Mouse (Mus musculus) frontal cortex, postnatal 36 days (tissue): ENCODE measurements around the gene Dpp10.
A peak's percentile ranks its signal among the peaks of the same experiment; 100 is the strongest.

Source experiments
- DNase-seq, 2 experiments: peaks; one replicate each; pipeline ENCODE4 v3.0.0; 2022; ENCODE audit warnings: low spot score in 2 of 2

Gene Dpp10

DNA sequence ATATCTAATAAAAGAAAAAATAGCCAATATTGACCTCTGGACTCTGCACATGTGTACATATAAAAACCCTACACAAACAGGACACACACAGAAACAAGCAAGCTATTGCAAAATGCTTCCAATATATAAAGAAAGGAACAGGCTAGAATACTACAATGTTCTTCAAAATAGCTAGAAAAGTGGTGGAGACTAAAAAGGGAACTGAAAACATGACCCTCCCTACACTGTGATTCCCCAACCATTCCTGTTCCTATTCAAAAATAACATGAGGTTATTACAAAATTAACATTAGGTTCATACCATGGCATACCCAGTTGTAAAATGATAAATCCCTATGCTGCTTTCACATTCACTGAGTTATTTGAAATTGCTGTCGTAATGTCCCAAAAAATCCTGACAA is 125.8 kb downstream of the Dpp10 start:
- no peak for DNase-seq

DNA sequence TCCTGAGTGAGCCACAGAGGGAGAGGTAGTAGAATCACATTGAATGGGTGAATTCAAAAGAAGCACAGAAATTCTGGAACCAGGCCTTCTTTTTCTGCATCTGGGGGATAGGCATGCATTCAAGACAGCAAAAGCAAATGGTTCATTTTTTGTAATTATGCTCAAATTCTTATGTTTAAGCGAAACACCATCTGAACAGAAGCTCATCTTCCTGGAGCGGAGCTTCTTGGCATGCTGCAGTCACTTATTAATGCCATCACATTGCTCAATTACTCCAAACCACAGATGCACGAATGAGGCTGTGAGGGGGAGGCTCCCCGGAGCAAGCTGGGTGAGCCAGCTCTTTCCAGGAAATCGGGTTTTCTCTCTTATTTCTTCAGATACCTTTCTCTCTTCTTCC is 142.7 kb downstream of the Dpp10 start:
- DNase-seq = peak; percentile 50 to 79

DNA sequence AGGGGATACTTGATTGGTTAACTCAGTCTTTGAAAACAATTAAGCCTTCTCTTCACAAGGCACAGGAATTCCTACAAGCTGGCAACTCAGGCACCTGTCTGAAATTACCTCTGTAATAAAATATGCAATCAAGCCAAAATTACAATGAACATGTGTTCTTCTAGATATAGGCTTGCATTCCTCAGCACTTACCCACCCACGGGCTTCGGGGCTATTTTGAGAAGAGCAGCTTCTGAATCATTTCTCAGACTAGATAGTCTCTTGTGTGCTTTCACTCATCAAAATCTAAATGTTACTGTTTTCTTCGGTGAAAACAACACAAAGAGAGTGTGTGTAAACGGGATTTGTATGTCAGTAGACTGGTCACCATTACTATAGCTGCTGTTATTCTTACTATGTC is 144.1 kb downstream of the Dpp10 start:
- peak; percentile 63 to 90 for DNase-seq

GRCm38 (mm10) chr1:123887243-123887642 is 158.1 kb downstream of the Dpp10 start:
- DNase-seq = no peak

DNA sequence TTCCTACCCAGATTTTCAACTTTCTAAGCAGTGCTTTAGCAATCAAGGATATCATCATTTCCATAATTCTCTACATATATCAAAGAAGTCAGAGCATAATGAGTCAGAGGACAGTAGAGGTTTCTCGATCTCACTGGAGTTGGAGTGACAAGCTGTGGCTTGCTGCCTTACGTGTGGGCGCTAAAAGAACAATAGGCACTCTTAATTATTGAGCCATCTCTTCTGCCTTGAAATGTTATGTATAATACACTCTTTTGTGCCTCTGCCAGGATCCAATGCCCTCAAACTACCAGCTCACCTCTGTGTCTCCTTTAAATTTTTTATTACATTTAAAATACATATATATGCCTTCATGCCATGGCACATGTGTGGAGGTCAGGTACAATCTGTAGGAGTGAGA is 198.5 kb downstream of the Dpp10 start:
- no peak for DNase-seq

DNA sequence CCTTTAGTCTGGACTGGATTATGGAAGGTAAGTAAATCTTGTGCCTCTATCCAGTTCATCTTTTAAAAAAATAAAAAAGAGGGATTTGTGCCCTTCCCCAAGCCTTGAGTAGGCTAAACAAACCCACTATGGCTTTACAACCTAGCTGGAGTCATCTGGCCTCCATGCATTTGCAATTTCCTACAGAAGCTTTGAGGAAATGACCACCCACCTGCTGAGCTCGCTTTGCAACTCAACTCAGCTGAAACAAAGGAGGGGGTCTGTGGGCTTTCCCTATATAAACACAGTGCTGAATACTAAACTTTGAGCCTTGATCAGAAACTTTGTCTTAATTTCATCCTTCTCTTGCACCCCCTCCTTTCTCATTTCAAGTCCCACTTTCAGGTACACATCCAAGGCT is 244.2 kb downstream of the Dpp10 start:
- DNase-seq = no peak

GRCm38 (mm10) chr1:123765511-123765910 is 279.8 kb downstream of the Dpp10 start:
- DNase-seq = peak in 1 of 2 experiments; percentile 12

DNA sequence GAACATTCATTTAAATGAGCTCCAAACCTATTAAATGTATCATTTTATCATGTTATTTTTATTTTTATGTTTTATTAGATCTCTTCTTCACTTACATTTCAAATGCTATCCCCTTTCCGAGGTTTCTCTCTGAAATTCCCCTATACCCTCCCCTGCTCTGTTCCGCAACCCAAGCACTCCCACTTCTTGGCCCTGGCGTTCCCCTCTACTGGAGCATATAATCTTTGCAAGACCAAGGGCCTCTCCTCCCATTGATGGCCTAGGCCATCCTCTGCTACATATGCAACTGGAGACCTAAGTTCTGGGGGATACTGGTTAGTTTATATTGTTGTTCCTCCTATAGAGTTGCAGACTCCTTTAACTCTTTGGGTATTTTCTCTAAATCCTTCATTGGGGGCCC is 283.1 kb downstream of the Dpp10 start:
- DNase-seq = no peak

DNA sequence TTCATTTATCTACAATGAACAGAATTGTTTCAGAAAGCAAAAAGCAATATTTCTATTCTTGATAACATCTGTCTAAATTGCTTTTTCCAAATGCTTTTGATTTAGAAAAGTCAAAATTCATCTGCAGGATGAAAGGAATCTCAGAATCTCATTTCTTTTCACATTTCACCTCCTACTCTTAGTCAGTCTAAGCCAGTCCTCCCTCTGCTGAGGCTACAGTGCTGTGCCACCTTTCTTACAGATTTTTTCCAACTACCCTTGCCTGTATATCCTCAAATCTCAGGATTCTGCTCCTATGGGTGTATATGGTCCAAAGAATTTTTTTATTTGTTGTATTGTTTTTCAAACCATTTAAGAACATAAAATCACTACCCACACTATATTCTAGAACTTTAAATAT is 289.3 kb downstream of the Dpp10 start:
- no peak for DNase-seq

- DNase-seq = no peak
Observed at GRCm38 (mm10) chr1:123707292-123707691, 338.1 kb downstream of the Dpp10 start.

DNA sequence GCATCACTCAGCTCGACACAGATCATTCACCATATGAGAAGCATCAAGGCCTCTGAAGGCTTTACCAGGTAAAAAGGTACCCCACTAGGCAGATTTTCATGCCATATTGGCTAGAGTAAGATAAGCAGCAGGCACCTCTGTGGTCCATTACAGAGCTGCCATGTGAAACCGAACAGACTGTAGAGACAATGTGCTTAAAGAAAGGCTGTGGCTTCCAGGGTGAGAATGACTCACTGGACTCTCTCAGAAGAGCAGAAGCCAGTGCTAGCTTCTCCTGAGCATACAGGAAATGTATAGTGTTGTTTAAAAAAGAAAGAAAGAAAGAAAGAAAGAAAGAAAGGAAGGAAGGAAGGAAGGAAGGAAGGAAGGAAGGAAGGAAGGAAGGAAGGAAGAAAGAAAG is 386.9 kb downstream of the Dpp10 start:
- DNase-seq = no peak

GRCm38 (mm10) chr1:123656607-123657006 is 388.8 kb downstream of the Dpp10 start:
- no peak for DNase-seq

DNA sequence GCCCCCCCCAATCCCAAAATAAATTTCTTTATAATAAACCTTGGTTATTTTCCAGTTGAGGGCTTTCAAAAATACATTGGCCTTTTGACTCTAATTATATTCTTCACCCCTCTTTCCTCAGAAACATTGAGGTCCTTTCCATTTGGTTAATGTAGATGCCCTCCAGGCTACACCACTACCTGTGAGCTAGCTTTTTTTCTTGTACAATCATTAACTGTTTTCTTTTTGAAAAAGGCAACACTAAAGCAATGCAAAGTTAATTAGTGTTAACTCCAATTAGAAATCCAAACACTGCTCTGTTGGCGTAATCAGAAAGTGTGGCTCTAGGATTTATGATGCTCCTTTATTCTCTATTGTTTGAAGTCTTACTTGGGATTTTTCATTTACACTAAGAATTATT is 407.5 kb downstream of the Dpp10 start:
- no peak for DNase-seq

GRCm38 (mm10) chr1:123628268-123628667 is 417.1 kb downstream of the Dpp10 start:
- DNase-seq = peak in 1 of 2 experiments; percentile 61

DNA sequence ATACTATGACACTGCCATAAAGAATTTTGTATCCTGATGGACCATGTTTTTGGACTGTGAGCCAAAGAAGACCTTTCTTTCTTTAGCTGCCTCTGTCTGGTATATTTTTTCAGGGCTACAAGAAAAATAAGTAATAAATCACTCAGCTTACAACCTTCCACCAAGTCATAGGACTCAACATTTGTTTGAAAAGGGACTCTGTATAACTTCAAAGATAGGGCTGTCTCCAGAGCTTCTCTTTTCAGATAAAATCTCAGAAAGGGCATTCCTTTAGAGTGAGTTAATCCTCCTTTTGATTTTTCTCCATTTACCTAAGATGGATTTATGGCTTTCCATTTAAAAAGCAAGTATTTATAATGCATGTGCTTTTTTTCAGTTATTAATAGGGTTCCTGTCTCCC is 460.5 kb downstream of the Dpp10 start:
- DNase-seq = no peak

DNA sequence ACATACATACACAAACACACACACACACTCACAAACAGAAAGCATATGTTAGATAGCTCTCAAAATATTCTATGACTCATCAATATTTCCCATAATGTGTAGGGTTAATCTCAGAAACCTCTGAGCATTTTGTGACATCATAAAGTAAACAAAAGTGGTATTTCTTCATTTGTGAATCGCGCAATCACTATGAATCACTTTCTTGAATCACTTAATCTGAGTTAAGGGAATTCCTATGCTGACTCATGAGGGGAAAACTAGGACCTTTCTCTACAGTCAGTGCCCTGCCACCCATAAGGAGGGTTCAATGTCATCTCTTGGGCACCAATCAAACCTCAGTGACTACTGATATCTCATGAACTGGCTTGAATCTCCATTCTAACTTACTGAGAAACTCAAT is 465.2 kb downstream of the Dpp10 start:
- DNase-seq = no peak

DNA sequence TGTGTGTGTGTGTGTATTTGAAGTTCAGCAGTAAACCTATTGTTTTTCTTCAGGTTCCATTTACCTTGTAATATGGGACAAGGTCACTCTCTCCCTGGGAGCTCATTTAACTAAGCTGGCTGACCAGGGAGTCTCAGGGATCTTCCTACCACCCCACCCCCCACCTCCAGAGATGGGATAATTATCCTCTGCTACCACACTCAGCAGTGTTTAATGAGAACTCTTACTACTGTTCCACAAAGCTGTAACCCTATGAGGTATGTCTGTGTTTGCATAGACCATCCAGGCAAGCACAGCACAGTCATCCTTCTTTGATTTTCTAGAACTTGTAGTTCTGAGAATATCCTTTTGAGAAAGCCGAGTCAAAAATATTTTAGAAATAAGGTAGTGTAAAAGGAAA is 471.6 kb downstream of the Dpp10 start:
- no peak for DNase-seq

DNA sequence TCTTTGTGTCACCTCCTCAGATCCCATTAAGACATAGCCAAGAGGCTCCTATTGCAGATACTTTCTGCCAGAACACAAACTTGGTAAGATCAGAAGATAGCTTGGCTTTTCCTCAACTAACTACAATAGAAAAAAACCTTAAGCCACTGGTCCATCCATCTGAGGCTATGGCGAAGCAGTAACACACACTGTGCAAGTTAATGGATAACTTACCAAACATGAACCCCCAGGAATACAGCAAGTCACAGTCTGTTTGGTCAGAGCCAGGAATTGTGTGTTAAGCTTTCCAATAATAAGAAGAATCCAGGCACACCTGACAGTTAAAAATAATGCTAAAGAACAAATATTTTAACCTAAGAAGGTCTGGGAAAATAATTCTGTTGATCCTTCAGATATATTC is 502.9 kb downstream of the Dpp10 start:
- DNase-seq = no peak

- DNase-seq = no peak
Observed at GRCm38 (mm10) chr1:123467729-123468128, 577.6 kb downstream of the Dpp10 start.

GRCm38 (mm10) chr1:123414163-123414562 is 631.2 kb downstream of the Dpp10 start:
- DNase-seq = no peak

DNA sequence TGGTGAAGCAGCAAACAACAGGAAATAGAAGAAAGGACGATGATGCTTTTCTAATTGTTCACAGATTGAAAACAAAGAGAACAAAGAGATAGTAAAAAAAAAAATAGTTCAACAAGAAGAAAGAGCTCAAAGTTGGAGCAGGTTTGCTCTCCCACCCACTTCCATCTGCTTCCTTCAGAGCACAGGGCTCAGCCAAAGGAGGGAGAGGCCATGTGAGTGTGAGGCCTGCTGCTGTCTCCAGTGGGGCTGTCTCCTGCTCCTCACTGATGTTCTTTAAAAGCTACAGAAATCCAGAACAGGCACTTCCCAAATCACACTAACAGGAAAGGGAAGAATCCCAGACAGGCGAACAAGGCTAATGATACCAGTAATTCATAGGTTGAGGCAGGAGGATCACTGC is 694.1 kb downstream of the Dpp10 start:
- DNase-seq = no peak

DNA sequence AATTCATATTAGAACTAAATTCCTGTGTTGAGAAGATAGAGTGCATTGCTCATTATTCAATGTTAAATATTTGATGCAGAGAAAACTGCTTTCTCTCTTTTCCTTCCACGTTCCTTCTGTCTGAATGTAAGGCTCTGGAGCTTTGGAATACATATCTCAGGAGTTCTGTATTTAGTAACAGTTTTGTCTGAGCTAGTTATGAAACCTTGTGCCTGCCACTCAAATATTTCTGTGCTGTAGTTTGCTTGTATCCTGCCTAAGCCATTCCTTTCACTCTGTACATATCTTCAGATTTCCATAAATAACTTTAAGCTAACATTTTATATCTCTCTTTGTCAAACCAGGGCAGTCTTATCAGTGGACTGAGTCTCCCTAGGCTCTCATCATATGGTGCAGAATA is 707.5 kb downstream of the Dpp10 start:
- peak in 1 of 2 experiments; percentile 11 for DNase-seq

GRCm38 (mm10) chr1:123316886-123317285 is 728.5 kb downstream of the Dpp10 start:
- no peak for DNase-seq
